Mouse (Mus musculus) liver, postnatal 0 days (tissue): ENCODE data around the gene Gm8994.

ENCODE experiments used
- CTCF ChIP-seq: sonication (generic); IDR thresholded peaks from 2 replicates; pipeline ENCODE4 v1.5.1; 2016; ENCODE audit warnings: antibody characterized with exemption, low read depth
- EP300 ChIP-seq: IDR thresholded peaks from 2 replicates; pipeline ENCODE4 v1.6.1; 2016; ENCODE audit warnings: antibody characterized with exemption, low read depth, mild to moderate bottlenecking

GRCm38 (mm10) chr6:136364008-136364407, 36.7 kb downstream of the Gm8994 start:
- TF ChIP-seq CTCF (no peak), EP300 (no peak)
